Mouse (Mus musculus) testis, adult 2 months (tissue): ENCODE measurements around the gene Fkbp6.

Experiments used
- CTCF ChIP-seq: fragments of 200-500 bp; IDR thresholded peaks from 2 replicates; pipeline ENCODE4 v1.5.1; 2012; ENCODE audit warnings: low read depth, mild to moderate bottlenecking, inconsistent platforms, low read length, moderate library complexity; ENCODE audit not compliant: control insufficient read depth, insufficient read depth, insufficient replicate concordance
- POLR2A ChIP-seq: fragments of 200-500 bp; IDR thresholded peaks from 2 replicates; pipeline ENCODE4 v1.6.1; 2012; ENCODE audit warnings: low read depth, mild to moderate bottlenecking, inconsistent platforms, low read length, moderate library complexity; ENCODE audit not compliant: control insufficient read depth

DNA sequence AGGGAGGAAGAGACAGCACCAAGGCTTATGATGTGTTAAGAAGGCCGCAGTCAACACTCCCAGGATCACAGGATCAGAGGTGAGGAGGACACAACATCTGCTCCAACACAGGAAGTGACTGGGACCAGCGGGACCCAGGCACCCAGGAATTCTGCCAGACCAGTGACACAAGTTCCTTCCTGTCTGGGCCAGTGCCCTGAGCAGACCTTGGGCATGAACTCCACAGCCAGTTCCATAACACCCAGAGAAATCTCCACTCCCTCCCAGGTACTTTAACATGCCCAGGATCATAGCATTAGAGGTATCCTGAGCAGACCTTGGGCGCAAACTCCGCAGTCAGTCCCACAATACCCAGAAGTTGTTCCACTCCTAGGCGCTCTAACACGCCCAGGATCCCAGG, 18.7 kb downstream of the Fkbp6 start:
- TF ChIP-seq CTCF (no peak), POLR2A (no peak)
